Mouse (Mus musculus): ENCODE results near the gene Pakap. TPM values are rescaled to one million over a fixed set of nuclear protein-coding genes. Genes with fewer than 3 reads are reported as not detected.

Pakap gene
- polyA plus RNA-seq, 1 experiment from 2014 or later, result 34.5 TPM

DNA sequence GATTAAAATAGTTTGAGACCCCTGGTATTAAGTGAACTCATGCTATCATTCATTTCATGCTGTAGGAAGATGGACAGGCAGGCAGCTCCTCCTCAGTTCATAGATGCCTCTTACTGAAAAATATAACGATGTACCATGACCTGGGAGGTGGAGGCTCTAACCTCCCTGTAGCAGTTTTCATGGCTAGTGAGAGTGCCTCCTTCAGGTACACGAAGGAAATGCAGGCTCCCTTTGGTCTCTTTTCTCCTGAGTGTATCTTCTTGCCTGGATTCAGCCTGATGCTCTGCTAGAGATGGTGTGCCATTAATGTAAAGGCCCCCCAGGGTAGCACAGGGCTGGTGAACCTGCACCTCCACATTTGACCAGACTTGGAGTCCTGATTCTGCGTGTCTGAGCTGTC is 88.9 kb downstream of the Pakap start:
- Histone ChIP-seq H3K27me3 (no peaks in the 10 kb centered on the region), H3K4me1 (no peaks in the 10 kb centered on the region), H3K4me3 (no peak overlapping the region), H3K9ac (no peak overlapping the region), H3K27ac (no peak overlapping the region), H3K36me3 (peaks cover 36% of the 10 kb centered on the region), H3K4me2 (replicated peaks) (no peak overlapping the region), H3K9me3 (no peaks in the 10 kb centered on the region)
- no peak for ATAC-seq (ENCODE audit: low FRiP score, low read depth)
- 81% methylated on average over 3 of the region's 3 CpGs for WGBS

DNA sequence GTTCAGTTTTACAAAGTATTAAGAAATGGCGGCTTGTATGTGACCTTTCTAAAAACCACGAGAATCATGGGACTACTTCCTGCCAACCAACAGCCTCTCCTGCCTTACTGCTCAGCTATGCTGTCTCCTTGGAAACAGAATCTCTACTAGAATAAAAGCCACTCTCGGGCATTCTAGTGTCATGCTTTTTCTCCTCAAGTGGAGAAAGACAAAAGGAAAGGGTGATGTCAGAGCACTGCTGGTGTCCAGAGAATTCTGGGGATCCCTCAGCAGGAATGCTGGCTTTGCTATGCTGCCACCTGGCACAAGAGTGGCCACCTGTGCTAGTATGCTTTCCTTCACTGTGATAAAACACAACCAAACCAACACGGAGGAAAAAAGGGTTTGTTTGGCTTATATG is 92.5 kb downstream of the Pakap start:
- H3K27me3 ChIP-seq, result no peaks in the 10 kb centered on the region
- no peak overlapping the region for H3K4me3 ChIP-seq
- H3K9me3 ChIP-seq, result no peaks in the 10 kb centered on the region
- 32% methylated on average over 4 of the region's 4 CpGs for WGBS
- H3K27ac ChIP-seq, result no peak overlapping the region
- no peaks in the 10 kb centered on the region for H3K4me1 ChIP-seq
- no peak overlapping the region for H3K9ac ChIP-seq
- H3K4me2 ChIP-seq (replicated peaks), result no peak overlapping the region
- no peak for ATAC-seq (ENCODE audit: low FRiP score, low read depth)
- peaks cover 35% of the 10 kb centered on the region for H3K36me3 ChIP-seq

DNA sequence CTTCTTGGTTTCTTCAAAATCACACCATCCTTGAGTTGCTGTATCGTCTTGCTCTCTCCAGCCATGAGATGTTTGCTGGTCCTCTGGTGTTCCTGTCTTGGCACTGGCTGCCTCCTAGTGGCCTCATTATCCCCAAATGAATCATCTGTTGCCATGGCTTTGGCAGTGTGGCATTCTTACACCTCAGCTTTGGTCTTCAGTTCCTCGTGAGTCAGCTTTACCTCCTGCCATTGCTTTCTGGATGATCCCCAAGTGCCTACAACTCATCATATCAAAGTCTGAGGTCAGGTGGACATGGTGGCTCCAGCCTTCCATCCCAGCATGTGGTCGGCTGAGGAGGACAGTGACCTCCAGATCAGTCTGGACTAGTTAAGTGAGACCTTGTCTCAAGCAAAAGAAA is 98.1 kb downstream of the Pakap start:
- Histone ChIP-seq H3K4me3 (no peak overlapping the region), H3K4me2 (replicated peaks) (no peak overlapping the region), H3K27me3 (no peaks in the 10 kb centered on the region), H3K9ac (no peak overlapping the region), H3K4me1 (peaks cover 9% of the 10 kb centered on the region), H3K9me3 (no peaks in the 10 kb centered on the region), H3K27ac (no peak overlapping the region), H3K36me3 (peaks cover 20% of the 10 kb centered on the region)
- 77% methylated on average over 3 of the region's 3 CpGs for WGBS
- no peak for ATAC-seq (ENCODE audit: low FRiP score, low read depth)

DNA sequence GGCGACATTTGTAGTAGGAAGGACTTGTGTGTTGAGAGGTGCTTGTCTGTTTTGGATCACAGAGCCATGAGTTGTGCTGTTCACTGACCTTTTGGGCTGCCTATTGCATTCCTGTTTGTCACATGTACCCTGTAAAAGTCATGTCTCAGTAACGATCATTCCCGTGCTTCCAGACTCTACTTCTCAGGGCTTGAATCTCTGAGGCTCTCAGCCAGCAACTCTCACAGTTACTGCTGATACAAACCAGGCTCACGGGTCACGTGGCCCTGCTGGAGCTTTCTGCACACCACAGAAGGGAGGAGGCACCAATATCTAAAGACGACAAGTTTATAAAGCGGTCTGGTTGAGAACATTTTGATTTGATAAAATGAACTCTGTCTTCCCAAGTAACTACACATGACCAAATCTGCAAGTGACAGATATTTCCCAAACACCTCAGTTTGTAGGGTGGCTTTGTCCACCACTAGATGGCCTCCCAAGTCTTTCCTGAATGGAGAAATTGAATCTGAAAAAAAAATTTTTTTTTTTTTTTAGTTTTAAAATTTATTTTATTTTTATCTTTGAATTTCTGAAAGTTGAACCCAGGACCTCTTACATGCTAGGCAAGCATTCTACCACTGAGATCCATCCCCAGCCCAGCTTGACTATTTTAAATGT is 103.0 kb downstream of the Pakap start:
- H3K4me2 ChIP-seq (replicated peaks), result no peak overlapping the region
- H3K9ac ChIP-seq, result no peak overlapping the region
- no peak overlapping the region for H3K4me3 ChIP-seq
- WGBS, result 26% methylated on average over 7 of the region's 7 CpGs
- no peaks in the 10 kb centered on the region for H3K9me3 ChIP-seq
- no peak for ATAC-seq (ENCODE audit: low FRiP score, low read depth)
- H3K4me1 ChIP-seq, result peaks cover 41% of the 10 kb centered on the region
- H3K27me3 ChIP-seq, result no peaks in the 10 kb centered on the region
- no peak overlapping the region; the same call in 1 of the 2 replicates for H3K27ac ChIP-seq
- H3K36me3 ChIP-seq, result peaks cover 4% of the 10 kb centered on the region; the same call in 1 of the 2 replicates

DNA sequence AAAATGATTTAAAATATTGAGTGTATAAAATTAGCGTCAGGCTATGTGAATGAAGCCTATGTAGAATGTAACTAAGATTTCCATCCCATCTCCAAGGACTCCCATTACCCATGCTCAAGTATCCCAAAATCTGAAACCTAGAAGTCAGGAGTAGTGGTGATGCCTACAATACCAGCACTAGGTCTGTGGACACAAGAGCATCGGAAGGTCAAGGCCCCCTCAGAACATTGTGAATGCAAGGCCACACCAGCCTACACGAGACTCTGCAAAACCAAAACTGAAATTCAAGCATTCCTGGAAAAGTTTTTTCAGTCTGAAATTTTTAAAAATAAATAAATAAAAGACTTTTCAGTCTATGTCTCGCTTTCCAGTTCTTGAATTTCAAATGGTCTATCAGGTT is 104.6 kb downstream of the Pakap start:
- H3K4me2 ChIP-seq (replicated peaks), result no peak overlapping the region
- no peaks in the 10 kb centered on the region for H3K36me3 ChIP-seq
- H3K4me3 ChIP-seq, result no peak overlapping the region
- no peaks in the 10 kb centered on the region for H3K9me3 ChIP-seq
- 73% methylated on average over 4 of the region's 4 CpGs for WGBS
- ATAC-seq (ENCODE audit: low FRiP score, low read depth), result no peak
- no peak overlapping the region for H3K9ac ChIP-seq
- no peaks in the 10 kb centered on the region for H3K27me3 ChIP-seq
- H3K4me1 ChIP-seq, result peaks cover 43% of the 10 kb centered on the region
- no peak overlapping the region; the same call in 1 of the 2 replicates for H3K27ac ChIP-seq

DNA sequence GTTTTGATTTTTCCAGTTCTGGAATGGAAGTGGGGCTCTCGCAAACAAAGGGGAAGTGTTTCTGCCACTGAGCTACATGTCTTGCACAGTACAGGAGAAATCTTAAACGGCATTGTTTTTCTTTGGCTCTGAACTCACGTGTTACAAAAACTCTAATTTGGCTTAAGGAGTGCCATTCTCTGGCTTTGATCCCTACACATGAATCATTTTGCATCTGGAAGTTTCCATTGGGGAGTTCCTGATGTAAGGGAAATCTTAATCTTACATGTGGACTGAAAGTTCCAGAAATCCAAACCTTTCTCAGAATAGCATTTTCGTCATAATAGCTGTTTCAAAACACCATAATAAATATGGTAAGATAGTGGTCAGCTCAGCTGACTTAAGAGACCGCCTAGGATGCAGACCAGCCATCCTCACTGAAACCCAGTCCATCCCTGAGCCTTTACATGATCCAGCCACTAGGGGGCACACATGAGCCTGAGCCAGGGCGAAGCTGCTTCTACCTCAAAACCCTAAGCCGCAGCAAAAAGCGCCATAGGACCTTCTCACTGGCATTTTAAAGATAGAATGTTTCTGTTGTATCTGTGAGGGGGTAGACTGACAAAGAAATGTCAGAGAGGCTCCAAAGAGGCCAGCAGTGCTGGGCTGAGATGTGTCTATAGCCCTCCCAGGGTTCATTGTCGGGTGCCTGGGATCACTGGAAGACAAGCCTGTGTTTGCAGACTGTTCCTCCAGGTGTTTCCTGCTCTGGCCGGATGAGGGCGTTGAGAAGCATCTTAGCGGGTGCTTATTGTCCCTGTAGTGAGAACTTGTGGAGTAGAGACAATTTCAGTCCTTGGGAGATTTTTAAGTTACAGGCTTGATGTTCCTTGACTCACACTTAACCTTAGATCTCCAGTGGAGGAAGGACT is 105.3 kb downstream of the Pakap start:
- H3K4me2 ChIP-seq (replicated peaks), result peak overlapping the region; percentile 54
- H3K9ac ChIP-seq, result no peak overlapping the region
- H3K27ac ChIP-seq, result peak overlapping the region; percentile 28; the same call in 1 of the 2 replicates
- peak; percentile 45; the same call in 1 of the 2 replicates for ATAC-seq (ENCODE audit: low FRiP score, low read depth)
- no peaks in the 10 kb centered on the region for H3K27me3 ChIP-seq
- WGBS, result 11% methylated on average over 12 of the region's 12 CpGs
- no peaks in the 10 kb centered on the region for H3K9me3 ChIP-seq
- H3K4me3 ChIP-seq, result no peak overlapping the region
- peaks cover 43% of the 10 kb centered on the region for H3K4me1 ChIP-seq
- H3K36me3 ChIP-seq, result no peaks in the 10 kb centered on the region

DNA sequence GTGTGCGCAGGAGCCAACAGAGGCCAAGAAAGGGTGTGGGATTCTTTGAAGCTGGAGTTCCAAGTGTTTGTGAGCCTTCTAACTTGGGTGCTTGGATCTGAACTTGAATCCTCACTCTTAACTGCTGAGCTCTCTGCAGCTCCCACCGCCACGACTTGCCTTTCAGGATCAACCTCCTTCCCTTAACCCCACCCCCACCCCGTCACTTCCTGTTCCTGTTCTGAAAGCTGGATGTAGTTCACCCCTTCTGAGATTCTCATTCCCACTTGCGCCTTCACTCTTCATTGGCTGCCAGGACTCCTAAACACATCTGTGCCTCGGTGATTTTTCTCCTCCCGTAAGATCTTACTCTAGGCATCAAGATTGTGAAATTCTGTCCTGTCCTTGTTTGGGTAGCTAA is 106.4 kb downstream of the Pakap start:
- no peak for ATAC-seq (ENCODE audit: low FRiP score, low read depth)
- peaks cover 43% of the 10 kb centered on the region for H3K4me1 ChIP-seq
- H3K27ac ChIP-seq, result peak overlapping the region; percentile 12; the same call in 1 of the 2 replicates
- H3K9ac ChIP-seq, result no peak overlapping the region
- no peak overlapping the region for H3K4me3 ChIP-seq
- WGBS, result 66% methylated on average over 7 of the region's 7 CpGs
- H3K36me3 ChIP-seq, result no peaks in the 10 kb centered on the region
- H3K27me3 ChIP-seq, result no peaks in the 10 kb centered on the region
- H3K4me2 ChIP-seq (replicated peaks), result no peak overlapping the region
- no peaks in the 10 kb centered on the region for H3K9me3 ChIP-seq

DNA sequence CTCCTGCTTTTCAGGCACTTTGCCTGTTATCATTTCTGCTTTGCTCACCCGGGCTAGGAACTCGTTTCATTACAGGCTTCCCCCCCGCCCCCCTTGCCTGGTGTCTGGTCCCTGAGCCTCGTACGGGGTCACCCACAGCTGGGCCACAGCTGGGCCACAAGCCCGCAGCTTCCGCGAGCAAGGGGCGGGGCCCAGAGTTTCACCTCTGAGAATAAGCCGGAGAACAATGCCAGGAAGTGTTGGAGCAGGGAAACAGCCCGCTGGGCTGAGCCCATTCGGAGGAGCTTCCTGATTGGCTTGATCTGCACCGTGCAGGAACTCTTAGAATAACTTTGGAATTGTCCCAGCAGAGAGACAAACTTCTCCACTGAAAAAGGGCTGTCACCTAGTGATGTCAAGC is 107.4 kb downstream of the Pakap start:
- peak overlapping the region; percentile 55 for H3K4me2 ChIP-seq (replicated peaks)
- H3K4me3 ChIP-seq, result peak overlapping the region; percentile 23; the same call in 1 of the 2 replicates
- no peaks in the 10 kb centered on the region for H3K9me3 ChIP-seq
- H3K36me3 ChIP-seq, result no peaks in the 10 kb centered on the region
- peak overlapping the region; percentile 23; the same call in 1 of the 2 replicates for H3K27ac ChIP-seq
- 2% methylated on average over 13 of the region's 13 CpGs for WGBS
- peak overlapping the region; percentile 43 for H3K9ac ChIP-seq
- H3K4me1 ChIP-seq, result peaks cover 42% of the 10 kb centered on the region
- ATAC-seq (ENCODE audit: low FRiP score, low read depth), result peak; percentile 64; the same call in 1 of the 2 replicates
- no peaks in the 10 kb centered on the region for H3K27me3 ChIP-seq

DNA sequence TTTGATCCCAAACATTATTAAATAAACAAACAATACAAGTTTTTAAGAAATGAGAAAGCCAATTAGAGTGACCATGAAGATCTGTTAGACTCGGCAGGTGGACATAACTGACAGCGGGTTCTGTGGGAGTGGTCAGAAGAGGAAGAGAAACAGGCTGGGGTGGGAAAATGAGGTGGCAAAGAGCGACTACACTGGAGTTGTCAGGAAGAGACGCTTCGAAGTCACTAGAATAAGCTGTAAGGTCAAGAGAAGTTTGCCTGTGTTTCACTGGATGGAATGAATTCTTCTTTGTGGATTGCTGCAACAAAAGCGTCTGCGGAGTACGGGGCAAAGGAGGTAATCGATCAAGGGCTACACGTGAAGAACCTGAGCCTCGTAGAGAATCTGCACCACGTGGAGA is 109.9 kb downstream of the Pakap start:
- no peaks in the 10 kb centered on the region for H3K27me3 ChIP-seq
- no peak overlapping the region for H3K4me2 ChIP-seq (replicated peaks)
- no peaks in the 10 kb centered on the region for H3K36me3 ChIP-seq
- no peak for ATAC-seq (ENCODE audit: low FRiP score, low read depth)
- no peak overlapping the region for H3K9ac ChIP-seq
- H3K27ac ChIP-seq, result no peak overlapping the region
- peaks cover 36% of the 10 kb centered on the region for H3K4me1 ChIP-seq
- 83% methylated on average over 12 of the region's 12 CpGs for WGBS
- no peak overlapping the region for H3K4me3 ChIP-seq
- H3K9me3 ChIP-seq, result no peaks in the 10 kb centered on the region

DNA sequence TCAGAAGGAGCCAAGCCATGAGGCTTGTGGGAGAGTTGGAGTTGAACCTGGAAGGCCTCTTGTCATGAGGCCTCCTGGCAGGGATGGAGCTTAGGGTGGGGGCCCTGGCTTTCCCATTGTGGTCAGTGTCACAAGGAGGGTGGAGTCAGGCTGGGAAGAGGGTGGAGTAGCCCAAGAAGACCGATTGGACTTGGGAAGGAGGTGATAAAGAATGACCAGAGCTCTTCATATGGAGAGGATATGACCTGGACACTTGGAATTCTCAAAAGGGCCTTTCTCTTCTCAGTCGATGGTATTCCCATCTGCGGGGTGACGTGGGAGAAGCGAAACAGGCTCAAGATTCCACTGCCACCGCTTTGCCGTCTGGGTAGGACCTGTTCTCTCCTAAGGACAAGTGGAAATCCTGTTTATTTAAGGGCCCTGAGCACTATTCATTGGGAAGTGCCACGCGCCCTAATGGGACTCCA is 111.0 kb downstream of the Pakap start:
- Histone ChIP-seq H3K4me3 (no peak overlapping the region), H3K27me3 (no peaks in the 10 kb centered on the region), H3K36me3 (no peaks in the 10 kb centered on the region), H3K4me1 (peaks cover 32% of the 10 kb centered on the region), H3K27ac (no peak overlapping the region), H3K9ac (no peak overlapping the region), H3K9me3 (no peaks in the 10 kb centered on the region), H3K4me2 (replicated peaks) (no peak overlapping the region)
- 88% methylated on average over 9 of the region's 9 CpGs for WGBS
- ATAC-seq (ENCODE audit: low FRiP score, low read depth), result no peak

DNA sequence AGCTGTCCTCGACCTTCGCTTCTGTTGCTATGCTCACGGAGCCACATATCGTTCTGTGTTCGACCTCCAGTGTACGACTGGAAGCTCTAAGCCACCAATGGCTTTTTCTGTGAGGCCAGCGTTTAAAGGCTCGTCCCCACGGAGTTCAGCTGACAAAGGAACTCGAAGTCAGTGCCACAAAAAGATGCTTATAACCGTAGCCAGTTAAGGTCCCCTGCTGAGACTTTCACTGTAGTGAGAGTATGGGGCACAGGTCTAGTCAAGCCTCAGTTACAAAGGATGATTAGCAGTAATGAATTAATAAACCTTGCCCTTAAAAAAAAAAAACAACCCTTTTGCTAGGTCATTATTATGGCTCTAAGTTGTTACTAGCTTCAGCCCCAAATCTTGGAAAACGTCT is 112.2 kb downstream of the Pakap start:
- no peak overlapping the region for H3K4me2 ChIP-seq (replicated peaks)
- no peaks in the 10 kb centered on the region for H3K27me3 ChIP-seq
- H3K36me3 ChIP-seq, result no peaks in the 10 kb centered on the region
- ATAC-seq (ENCODE audit: low FRiP score, low read depth), result no peak
- WGBS, result 71% methylated on average over 12 of the region's 12 CpGs
- no peak overlapping the region for H3K27ac ChIP-seq
- H3K9me3 ChIP-seq, result no peaks in the 10 kb centered on the region
- H3K9ac ChIP-seq, result no peak overlapping the region
- no peak overlapping the region for H3K4me3 ChIP-seq
- H3K4me1 ChIP-seq, result peaks cover 32% of the 10 kb centered on the region

DNA sequence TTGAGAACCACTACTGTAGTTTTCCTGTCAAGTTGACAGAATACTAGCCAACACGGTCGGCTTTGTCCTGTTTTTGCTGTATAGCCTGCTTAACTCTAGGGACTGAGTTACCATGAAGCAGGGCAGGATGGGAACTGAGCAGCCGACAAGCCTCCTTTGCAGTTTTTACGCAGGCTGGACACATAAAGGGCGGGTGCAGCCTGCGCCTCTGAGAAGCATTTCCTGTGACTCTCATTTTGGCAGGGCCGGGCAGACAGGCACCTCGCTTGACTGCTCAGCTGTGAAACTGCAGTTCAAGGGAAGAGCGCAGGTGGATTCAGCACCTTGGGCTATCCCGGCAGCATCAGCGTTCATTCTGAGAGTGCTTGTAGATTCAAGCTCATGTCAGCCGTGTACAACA is 113.5 kb downstream of the Pakap start:
- Histone ChIP-seq H3K9me3 (no peaks in the 10 kb centered on the region), H3K36me3 (no peaks in the 10 kb centered on the region), H3K27ac (no peak overlapping the region), H3K4me3 (no peak overlapping the region), H3K4me2 (replicated peaks) (no peak overlapping the region), H3K27me3 (no peaks in the 10 kb centered on the region), H3K9ac (no peak overlapping the region), H3K4me1 (peaks cover 26% of the 10 kb centered on the region)
- no peak for ATAC-seq (ENCODE audit: low FRiP score, low read depth)
- WGBS, result 55% methylated on average over 12 of the region's 12 CpGs
